Mouse (Mus musculus): Measurements from ENCODE around the gene Gm37419. TPM values are rescaled to one million over a fixed set of nuclear protein-coding genes. Genes with fewer than 3 reads are reported as not detected.

Gm37419 gene
- polyA plus RNA-seq, 1 experiment from 2014 or later = not detected

DNA sequence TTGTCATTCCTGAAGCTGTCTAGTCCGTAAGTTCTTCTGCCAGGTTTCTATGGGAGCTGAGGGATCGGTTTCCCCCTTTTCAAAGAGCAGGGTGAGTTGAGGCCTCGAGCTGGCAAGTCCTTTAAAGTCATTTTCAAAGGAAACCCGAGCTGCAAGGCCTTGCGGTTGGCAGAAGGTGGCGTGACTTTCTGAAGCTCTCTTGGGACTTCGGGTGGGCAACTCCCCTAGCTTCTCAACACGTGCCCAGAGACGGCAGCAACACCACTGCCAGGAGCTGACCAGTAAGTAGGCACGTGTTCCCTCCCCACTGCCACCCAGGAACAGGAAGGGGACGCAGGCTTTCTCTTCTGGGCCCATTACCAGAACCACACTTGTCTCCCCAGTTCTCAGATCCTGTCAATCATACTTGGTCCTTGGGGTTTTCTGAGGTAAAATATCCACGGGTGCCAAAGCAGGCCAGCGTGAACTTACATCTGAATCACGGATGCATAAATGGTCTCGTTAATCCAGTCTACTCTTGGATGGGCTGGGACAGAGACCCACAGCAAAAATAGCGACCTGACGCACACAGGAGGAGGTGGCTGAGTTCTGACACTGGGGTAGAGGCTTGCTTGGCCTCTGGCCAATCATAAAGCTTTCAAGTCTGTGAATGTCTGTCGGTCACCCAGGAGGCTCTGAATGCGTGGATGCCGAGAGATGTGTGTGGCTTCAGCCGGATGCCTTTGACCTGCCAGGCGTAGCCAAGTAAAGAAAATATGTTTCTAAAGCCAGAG lies 24.2 kb upstream of the Gm37419 start:
- H3K36me3 ChIP-seq (ENCODE audit: control insufficient read depth, insufficient read depth, low read length) = peaks cover 3% of the 10 kb centered on the region; the same call in 1 of the 2 replicates
- no peaks in the 10 kb centered on the region for H3K9me3 ChIP-seq (ENCODE audit: control insufficient read depth, low read depth, low read length)
- no peak for ATAC-seq (ENCODE audit: insufficient number of reproducible peaks, insufficient read depth, low FRiP score, low read depth)
- no peak overlapping the region for H3K27ac ChIP-seq (ENCODE audit: low read length)
- H3K4me1 ChIP-seq (ENCODE audit: control insufficient read depth, insufficient read depth, low read length) = no peaks in the 10 kb centered on the region
- no peak overlapping the region for H3K9ac ChIP-seq (replicated peaks; ENCODE audit: low read depth, low read length)
- H3K4me2 ChIP-seq (replicated peaks; ENCODE audit: low read depth, low read length) = no peak overlapping the region
- 75% methylated on average over 22 of the region's 22 CpGs for WGBS
- no peak overlapping the region for H3K4me3 ChIP-seq (ENCODE audit: low read depth, low read length)
- H3K27me3 ChIP-seq (ENCODE audit: control insufficient read depth, insufficient read depth, low read length) = no peaks in the 10 kb centered on the region

DNA sequence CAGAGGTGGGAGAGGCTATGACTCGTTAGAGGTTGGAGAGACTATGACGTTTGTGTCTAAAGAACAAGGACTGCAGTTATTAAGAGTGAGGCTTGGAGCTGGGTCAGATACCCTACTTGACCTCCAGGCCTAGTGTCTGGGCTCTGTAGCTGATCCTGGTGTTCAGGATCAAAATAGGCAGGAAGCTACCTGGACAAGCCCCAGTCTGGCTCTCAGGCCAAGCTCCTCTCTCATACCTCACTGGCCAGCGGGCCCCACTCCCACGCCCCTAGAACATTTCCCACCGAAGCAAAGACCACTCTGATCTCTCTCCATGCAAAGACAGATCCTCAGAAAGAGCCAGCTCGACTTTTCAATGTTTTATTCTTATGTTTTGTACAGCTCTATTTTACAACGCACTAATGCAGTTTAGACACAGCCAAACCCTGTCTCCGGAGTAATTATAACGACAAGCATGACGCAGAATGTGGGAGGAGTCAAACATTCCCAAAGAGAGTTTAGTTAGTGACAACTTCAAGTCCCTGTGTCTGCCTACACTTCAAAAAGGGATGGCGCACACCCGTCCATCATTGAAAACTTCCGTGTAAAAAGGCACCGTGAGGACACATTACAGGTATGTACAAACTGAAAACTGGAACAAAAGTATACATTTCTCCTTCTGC lies 23.4 kb upstream of the Gm37419 start:
- no peak overlapping the region for H3K27ac ChIP-seq (ENCODE audit: low read length)
- H3K4me2 ChIP-seq (replicated peaks; ENCODE audit: low read depth, low read length) = no peak overlapping the region
- ATAC-seq (ENCODE audit: insufficient number of reproducible peaks, insufficient read depth, low FRiP score, low read depth) = no peak
- H3K9me3 ChIP-seq (ENCODE audit: control insufficient read depth, low read depth, low read length) = no peaks in the 10 kb centered on the region
- WGBS = 82% methylated on average over 14 of the region's 14 CpGs
- peaks cover 3% of the 10 kb centered on the region; the same call in 1 of the 2 replicates for H3K36me3 ChIP-seq (ENCODE audit: control insufficient read depth, insufficient read depth, low read length)
- H3K4me1 ChIP-seq (ENCODE audit: control insufficient read depth, insufficient read depth, low read length) = no peaks in the 10 kb centered on the region
- no peaks in the 10 kb centered on the region for H3K27me3 ChIP-seq (ENCODE audit: control insufficient read depth, insufficient read depth, low read length)
- no peak overlapping the region for H3K4me3 ChIP-seq (ENCODE audit: low read depth, low read length)
- H3K9ac ChIP-seq (replicated peaks; ENCODE audit: low read depth, low read length) = no peak overlapping the region

DNA sequence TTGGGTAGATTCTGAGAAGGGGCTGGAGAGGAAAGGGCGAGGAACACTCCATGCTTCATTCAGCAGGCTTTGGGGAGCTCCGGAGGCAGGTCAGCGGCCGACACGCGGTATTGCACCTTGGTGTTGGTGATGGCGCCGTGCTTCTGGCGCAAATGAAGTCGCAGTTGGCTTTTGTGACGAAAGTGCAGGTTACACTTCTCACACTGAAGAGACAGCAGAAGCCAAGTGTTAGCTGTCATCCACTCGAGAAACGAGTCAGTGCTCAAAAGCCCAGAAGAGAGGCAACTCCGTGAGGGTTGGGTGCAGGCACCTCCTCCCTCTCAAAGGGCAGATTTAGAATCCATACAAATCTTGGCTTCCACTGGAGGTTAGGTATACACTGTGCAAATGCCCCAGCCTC lies 22.2 kb upstream of the Gm37419 start:
- H3K4me2 ChIP-seq (replicated peaks; ENCODE audit: low read depth, low read length) = no peak overlapping the region
- 91% methylated on average over 14 of the region's 14 CpGs for WGBS
- H3K4me1 ChIP-seq (ENCODE audit: control insufficient read depth, insufficient read depth, low read length) = no peaks in the 10 kb centered on the region
- H3K9ac ChIP-seq (replicated peaks; ENCODE audit: low read depth, low read length) = no peak overlapping the region
- H3K9me3 ChIP-seq (ENCODE audit: control insufficient read depth, low read depth, low read length) = no peaks in the 10 kb centered on the region
- peaks cover 3% of the 10 kb centered on the region; the same call in 1 of the 2 replicates for H3K36me3 ChIP-seq (ENCODE audit: control insufficient read depth, insufficient read depth, low read length)
- ATAC-seq (ENCODE audit: insufficient number of reproducible peaks, insufficient read depth, low FRiP score, low read depth) = no peak
- no peak overlapping the region for H3K4me3 ChIP-seq (ENCODE audit: low read depth, low read length)
- no peaks in the 10 kb centered on the region for H3K27me3 ChIP-seq (ENCODE audit: control insufficient read depth, insufficient read depth, low read length)
- H3K27ac ChIP-seq (ENCODE audit: low read length) = no peak overlapping the region

DNA sequence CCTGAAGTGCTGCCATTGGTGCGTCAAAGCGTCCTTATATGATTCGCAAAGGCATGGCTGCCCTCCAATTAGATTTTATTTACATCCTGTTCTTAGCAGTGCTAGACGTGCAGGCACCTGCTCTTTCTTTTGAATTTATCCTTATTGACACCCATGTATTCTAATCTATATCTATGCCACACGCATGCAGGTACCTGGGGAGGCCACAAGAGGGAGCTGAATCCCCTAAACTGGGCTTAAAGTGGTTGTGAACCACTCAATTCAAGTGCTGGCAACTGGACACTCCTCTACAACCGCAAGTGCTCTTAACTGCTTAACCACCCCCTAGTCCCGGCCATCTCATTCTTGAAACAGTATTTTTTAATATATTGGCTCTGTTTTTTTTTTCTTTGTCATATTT lies 21.0 kb upstream of the Gm37419 start:
- Histone ChIP-seq H3K4me1 (ENCODE audit: control insufficient read depth, insufficient read depth, low read length) (no peaks in the 10 kb centered on the region), H3K9me3 (ENCODE audit: control insufficient read depth, low read depth, low read length) (no peaks in the 10 kb centered on the region), H3K27ac (ENCODE audit: low read length) (no peak overlapping the region), H3K4me3 (ENCODE audit: low read depth, low read length) (no peak overlapping the region), H3K36me3 (ENCODE audit: control insufficient read depth, insufficient read depth, low read length) (peaks cover 3% of the 10 kb centered on the region; the same call in 1 of the 2 replicates), H3K4me2 (replicated peaks; ENCODE audit: low read depth, low read length) (no peak overlapping the region), H3K27me3 (ENCODE audit: control insufficient read depth, insufficient read depth, low read length) (no peaks in the 10 kb centered on the region), H3K9ac (replicated peaks; ENCODE audit: low read depth, low read length) (no peak overlapping the region)
- ATAC-seq (ENCODE audit: insufficient number of reproducible peaks, insufficient read depth, low FRiP score, low read depth) = no peak
- WGBS = 82% methylated on average over 7 of the region's 7 CpGs

DNA sequence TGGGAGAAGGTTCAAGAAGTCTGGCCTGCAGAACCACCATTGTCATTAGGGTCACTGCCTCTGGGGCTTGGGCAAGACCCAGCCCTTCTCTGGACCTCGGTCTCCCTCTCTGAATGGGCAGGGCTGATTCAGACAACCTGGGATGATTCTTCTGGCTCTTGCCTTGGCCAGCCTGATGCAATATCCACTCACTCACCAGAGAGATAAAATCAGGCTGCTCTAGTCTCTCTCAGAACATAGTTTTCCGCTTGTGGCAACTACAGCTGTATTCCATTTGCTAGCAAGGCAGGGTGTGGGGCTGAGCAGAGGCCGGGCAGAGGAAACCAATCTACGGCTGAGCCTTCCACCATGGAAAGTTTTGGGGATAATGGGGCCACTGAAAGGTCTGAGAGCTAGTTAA lies 19.4 kb upstream of the Gm37419 start:
- no peaks in the 10 kb centered on the region for H3K4me1 ChIP-seq (ENCODE audit: control insufficient read depth, insufficient read depth, low read length)
- H3K36me3 ChIP-seq (ENCODE audit: control insufficient read depth, insufficient read depth, low read length) = peaks cover 3% of the 10 kb centered on the region; the same call in 1 of the 2 replicates
- no peaks in the 10 kb centered on the region for H3K9me3 ChIP-seq (ENCODE audit: control insufficient read depth, low read depth, low read length)
- H3K9ac ChIP-seq (replicated peaks; ENCODE audit: low read depth, low read length) = no peak overlapping the region
- WGBS = 84% methylated on average over 4 of the region's 4 CpGs
- no peak overlapping the region for H3K27ac ChIP-seq (ENCODE audit: low read length)
- no peaks in the 10 kb centered on the region for H3K27me3 ChIP-seq (ENCODE audit: control insufficient read depth, insufficient read depth, low read length)
- no peak overlapping the region for H3K4me3 ChIP-seq (ENCODE audit: low read depth, low read length)
- H3K4me2 ChIP-seq (replicated peaks; ENCODE audit: low read depth, low read length) = no peak overlapping the region
- ATAC-seq (ENCODE audit: insufficient number of reproducible peaks, insufficient read depth, low FRiP score, low read depth) = no peak

DNA sequence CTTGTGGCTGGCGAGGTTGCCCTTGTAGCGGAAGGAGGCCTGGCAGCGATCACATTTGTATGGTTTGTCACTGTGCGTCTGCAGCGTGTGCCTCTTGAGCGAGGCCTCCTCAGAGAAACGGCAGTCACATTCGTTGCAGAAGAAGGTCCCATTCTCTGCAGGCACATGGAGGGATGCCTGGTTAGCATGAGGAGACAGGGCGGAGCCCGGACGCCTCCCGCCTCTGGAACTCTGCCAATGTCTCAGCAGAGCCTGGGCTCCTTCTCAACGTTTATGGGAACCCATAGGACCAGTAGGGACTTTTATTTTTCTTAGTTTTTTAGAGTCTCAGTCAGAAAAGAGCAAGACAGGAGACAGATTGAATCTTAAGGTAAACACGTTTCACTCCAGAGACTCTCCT lies 18.4 kb upstream of the Gm37419 start:
- H3K27ac ChIP-seq (ENCODE audit: low read length) = no peak overlapping the region
- 0 out of 2 replicates have a peak, but pooled peaks have one; percentile 58 for ATAC-seq (ENCODE audit: insufficient number of reproducible peaks, insufficient read depth, low FRiP score, low read depth)
- no peaks in the 10 kb centered on the region for H3K4me1 ChIP-seq (ENCODE audit: control insufficient read depth, insufficient read depth, low read length)
- no peaks in the 10 kb centered on the region for H3K9me3 ChIP-seq (ENCODE audit: control insufficient read depth, low read depth, low read length)
- WGBS = 62% methylated on average over 14 of the region's 14 CpGs
- no peak overlapping the region for H3K9ac ChIP-seq (replicated peaks; ENCODE audit: low read depth, low read length)
- H3K4me3 ChIP-seq (ENCODE audit: low read depth, low read length) = no peak overlapping the region
- no peaks in the 10 kb centered on the region for H3K27me3 ChIP-seq (ENCODE audit: control insufficient read depth, insufficient read depth, low read length)
- no peak overlapping the region for H3K4me2 ChIP-seq (replicated peaks; ENCODE audit: low read depth, low read length)
- H3K36me3 ChIP-seq (ENCODE audit: control insufficient read depth, insufficient read depth, low read length) = peaks cover 6% of the 10 kb centered on the region; the same call in 1 of the 2 replicates

DNA sequence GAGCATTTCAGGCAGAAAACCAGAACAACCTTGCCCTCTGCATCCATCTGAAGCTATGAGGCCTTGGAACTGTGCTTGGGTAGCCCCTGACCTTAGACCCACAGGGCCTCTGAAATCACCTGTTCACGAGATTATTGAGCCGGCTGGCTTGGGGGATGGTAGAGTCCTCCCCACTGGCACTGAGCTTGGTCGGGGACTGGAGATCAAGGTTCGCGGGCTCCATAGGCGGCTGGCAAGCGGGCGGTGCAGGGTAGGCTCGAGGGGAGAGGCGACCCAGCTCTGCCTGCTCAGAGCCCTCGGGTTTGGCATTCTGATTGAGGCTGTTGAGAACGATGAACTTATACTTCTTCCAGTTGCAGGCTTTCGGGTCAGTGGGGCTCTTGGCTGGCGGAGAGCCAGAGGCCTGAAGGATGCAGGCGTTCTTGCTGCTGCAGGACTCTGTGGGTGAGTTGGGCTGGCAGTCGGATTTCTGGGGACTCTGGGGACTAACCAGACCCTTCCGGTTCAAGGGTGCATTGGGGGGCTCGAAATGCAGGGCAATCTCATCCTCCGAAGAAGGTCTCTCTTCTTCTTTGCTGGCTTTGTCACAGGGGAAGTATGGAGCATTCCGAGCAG lies 16.0 kb upstream of the Gm37419 start:
- Histone ChIP-seq H3K9ac (replicated peaks; ENCODE audit: low read depth, low read length) (no peak overlapping the region), H3K36me3 (ENCODE audit: control insufficient read depth, insufficient read depth, low read length) (peaks cover 6% of the 10 kb centered on the region; the same call in 1 of the 2 replicates), H3K4me2 (replicated peaks; ENCODE audit: low read depth, low read length) (no peak overlapping the region), H3K9me3 (ENCODE audit: control insufficient read depth, low read depth, low read length) (no peaks in the 10 kb centered on the region), H3K4me1 (ENCODE audit: control insufficient read depth, insufficient read depth, low read length) (no peaks in the 10 kb centered on the region), H3K4me3 (ENCODE audit: low read depth, low read length) (no peak overlapping the region), H3K27me3 (ENCODE audit: control insufficient read depth, insufficient read depth, low read length) (no peaks in the 10 kb centered on the region), H3K27ac (ENCODE audit: low read length) (no peak overlapping the region)
- no peak for ATAC-seq (ENCODE audit: insufficient number of reproducible peaks, insufficient read depth, low FRiP score, low read depth)
- WGBS = 72% methylated on average over 20 of the region's 20 CpGs

DNA sequence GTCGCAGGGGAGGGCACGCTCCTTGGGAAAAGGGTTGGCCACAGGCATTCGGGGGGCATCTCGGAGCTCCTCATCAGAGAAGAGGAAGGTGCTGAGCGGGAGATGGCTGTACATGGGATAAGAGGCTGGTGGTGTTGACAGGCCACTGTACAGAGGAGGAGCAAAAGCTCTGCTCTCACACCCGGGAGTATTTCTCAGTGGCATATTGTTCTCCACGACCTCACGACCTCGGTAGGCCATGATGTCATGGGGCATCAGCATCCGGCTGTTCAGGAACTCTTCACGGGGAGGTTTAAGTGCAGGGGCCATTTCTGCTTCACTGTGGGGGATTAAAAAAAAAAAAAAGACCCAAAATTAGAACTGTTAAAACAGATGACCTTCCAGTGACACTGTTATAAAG lies 15.4 kb upstream of the Gm37419 start:
- H3K27ac ChIP-seq (ENCODE audit: low read length) = no peak overlapping the region
- H3K27me3 ChIP-seq (ENCODE audit: control insufficient read depth, insufficient read depth, low read length) = no peaks in the 10 kb centered on the region
- no peak for ATAC-seq (ENCODE audit: insufficient number of reproducible peaks, insufficient read depth, low FRiP score, low read depth)
- H3K9me3 ChIP-seq (ENCODE audit: control insufficient read depth, low read depth, low read length) = no peaks in the 10 kb centered on the region
- 83% methylated on average over 11 of the region's 11 CpGs for WGBS
- no peak overlapping the region for H3K9ac ChIP-seq (replicated peaks; ENCODE audit: low read depth, low read length)
- peaks cover 6% of the 10 kb centered on the region; the same call in 1 of the 2 replicates for H3K36me3 ChIP-seq (ENCODE audit: control insufficient read depth, insufficient read depth, low read length)
- H3K4me2 ChIP-seq (replicated peaks; ENCODE audit: low read depth, low read length) = no peak overlapping the region
- H3K4me3 ChIP-seq (ENCODE audit: low read depth, low read length) = no peak overlapping the region
- H3K4me1 ChIP-seq (ENCODE audit: control insufficient read depth, insufficient read depth, low read length) = no peaks in the 10 kb centered on the region

All from stomach, embryonic 14.5 days (tissue).